1 mouse cellular context compared by ENCODE assay signal in the genomic region with DNA sequence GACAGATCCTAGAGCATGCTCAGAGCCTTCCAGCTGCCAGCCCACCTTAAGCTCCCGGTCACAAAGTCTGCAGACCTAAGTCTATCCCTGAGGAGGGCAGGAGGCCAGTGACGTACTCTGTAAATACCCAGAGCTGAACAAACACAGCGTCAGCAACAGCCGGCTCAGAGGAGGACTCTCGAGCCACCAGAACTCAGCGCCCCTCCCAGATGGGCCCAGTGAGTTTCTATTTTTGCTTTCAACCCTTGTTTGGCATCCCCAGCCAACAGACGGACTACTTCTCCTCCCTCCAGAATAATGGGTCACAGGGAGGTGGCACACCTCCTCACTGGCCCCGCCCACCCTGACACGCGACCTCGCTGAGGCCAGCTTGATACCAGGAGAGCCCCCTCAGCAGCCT.
TF ChIP-seq lines count a peak whose summit lies in the region.

No protein-coding gene starts in this region.

TF ChIP-seq in myocyte, 11 proteins besides CTCF, POLR2A, EP300 and RAD21 (continued from another document):
- TF ChIP-seq MAX (IDR thresholded peaks at IDR 0.05; ENCODE audit: low read depth) (no peak), REST (IDR thresholded peaks at IDR 0.05; ENCODE audit: insufficient read depth, insufficient read length) (no peak), MYOD1 (IDR thresholded peaks at IDR 0.05; ENCODE audit: control insufficient read depth in 1 of 3, insufficient read length in 2 of 3, low read depth in 2 of 3) (no peak), MYOG (IDR thresholded peaks at IDR 0.05; ENCODE audit: control insufficient read depth in 1 of 3, insufficient read depth in 1 of 3, insufficient read length in 2 of 3, low read depth in 2 of 3) (no peak)
